ENCODE assay signal across 19 mouse cellular contexts in genomic region chr2:128715979-128716378, GRCm38 (mm10). TPM values are rescaled to one million over a fixed set of nuclear protein-coding genes. Genes with fewer than 3 reads are reported as not detected.
DNase-seq lines count a peak whose midpoint lies in the region; ATAC-seq lines count a peak whose summit lies in the region.
"Had no signal": no experiment of that assay in that cellular context is flagged by ENCODE, and none has a peak within 500 bp of the region (broad histone marks: within the 10 kb centered on the region; RNA-seq: fewer than 3 reads in every experiment).

No protein-coding gene starts in this region.

- no peak for ATAC-seq in liver, embryonic 15.5 days (ENCODE audit: insufficient read depth)

- peak overlapping the region; percentile 71; the same call in 1 of the 2 replicates for H3K27ac ChIP-seq in liver, embryonic 15.5 days (replicated peaks)
- H3K27ac ChIP-seq: gastrocnemius, adult 2 months; heart, embryonic 13.5 days; hindbrain, embryonic 14.5 days; lung, embryonic 15.5 days; stomach, postnatal 0 days had no signal

- peaks cover 23% of the 10 kb centered on the region for H3K4me1 ChIP-seq in liver, embryonic 15.5 days (replicated peaks)

- H3K4me3 ChIP-seq in liver, embryonic 15.5 days (replicated peaks): no peak overlapping the region
- H3K4me3 ChIP-seq: gastrocnemius, adult 2 months; heart, embryonic 13.5 days; lung, embryonic 15.5 days had no signal

- no peaks in the 10 kb centered on the region for H3K36me3 ChIP-seq in liver, embryonic 15.5 days (replicated peaks)
- H3K36me3 ChIP-seq: lung, embryonic 15.5 days had no signal

- whole genome bisulfite sequencing in liver, embryonic 15.5 days (ENCODE audit: insufficient replicate concordance): 72% methylated on average over 1 of the region's 1 CpGs

- H3K4me2 ChIP-seq in liver, embryonic 15.5 days: no peak overlapping the region
- H3K4me2 ChIP-seq: heart, embryonic 13.5 days; hindbrain, embryonic 14.5 days; lung, embryonic 15.5 days had no signal

- DNase-seq in liver: no peak
- DNase-seq in kidney, adult 8-10 months: peak; percentile 34 to 75
- DNase-seq in kidney, postnatal 36 days: peak; percentile 41 to 72
- DNase-seq in adrenal gland, adult 8-10 months: no peak
- DNase-seq in adrenal gland, adult 18-20 months (ENCODE audit: low spot score in 2 of 2): no peak
- no peak for DNase-seq in cerebellum, adult 11-12 months
- DNase-seq: adrenal gland, postnatal 10 days; cerebellum, adult 18-20 months; cerebellum, postnatal 36 days; gastrocnemius, adult 2 months; layer of hippocampus, adult 9-11 months; lung, postnatal 4 days; right cerebral cortex, postnatal 4 days; thymus, postnatal 14 days had no signal

- no peaks in the 10 kb centered on the region for H3K9me3 ChIP-seq in liver, embryonic 15.5 days (replicated peaks)
- H3K9me3 ChIP-seq: heart, embryonic 13.5 days; lung, embryonic 15.5 days had no signal

- H3K27me3 ChIP-seq in liver, embryonic 15.5 days: no peaks in the 10 kb centered on the region
- H3K27me3 ChIP-seq: heart, embryonic 13.5 days; lung, embryonic 15.5 days had no signal

- H3K9ac ChIP-seq in liver, embryonic 15.5 days: no peak overlapping the region
- H3K9ac ChIP-seq: heart, embryonic 13.5 days; hindbrain, embryonic 14.5 days; lung, embryonic 15.5 days had no signal

RNA-seq across cellular contexts. Expression of gene Mertk, which starts 17.2 kb away (rescaled TPM):
- polyA plus RNA-seq in liver, embryonic 15.5 days (2015; fragmentation: Nextera tagmentation; extraction: Ambion mirVana): 5.3 and 5.9 TPM in 2 replicates
- 10 to 100 TPM in 3 of 4 experiments, 1 to 10 TPM in 1; 9.6 to 19.3 (median 12.6) TPM for total RNA-seq in adrenal gland, adult 8-10 months (2022)
- 10 to 100 TPM; 12.8 to 17.5 TPM for total RNA-seq in adrenal gland, adult 18-20 months (2021)

RNA-seq across cellular contexts. Expression of gene Anapc1, which starts 28.8 kb away (rescaled TPM):
- polyA plus RNA-seq in liver, embryonic 15.5 days (2015; fragmentation: Nextera tagmentation; extraction: Ambion mirVana): 23.4 and 24.6 TPM in 2 replicates
- total RNA-seq in adrenal gland, adult 8-10 months (2022): 100 to 1,000 TPM in 1 of 4 experiments, 10 to 100 TPM in 3; 68.0 to 107 (median 76.9) TPM
- 10 to 100 TPM; 53.2 to 69.8 TPM for total RNA-seq in adrenal gland, adult 18-20 months (2021)

Comparison
In these comparisons a context has a peak if more than half of its experiments do, and no peak if none do; other contexts are left out.
1. DNase-seq: peak in kidney, adult 8-10 months (2 of 2) and kidney, postnatal 36 days (2 of 2); none in liver (single experiment), adrenal gland, adult 8-10 months (single experiment), adrenal gland, adult 18-20 months (0 of 2) and cerebellum, adult 11-12 months (single experiment).